Mouse (Mus musculus): ENCODE data around the gene Igsf23.

GRCm38 (mm10) chr7:19956341-19956781 lies 5.8 kb upstream of the Igsf23 start:
- TF ChIP-seq EP300 (IDR thresholded peaks at IDR 0.05; ENCODE audit: insufficient read depth, low read depth, low read length) (peak; percentile 81), CTCF (IDR thresholded peaks at IDR 0.05) (peak; percentile 85)
